Mouse (Mus musculus): Measurements from ENCODE around the gene Tfcp2l1.

Gene Tfcp2l1

DNA sequence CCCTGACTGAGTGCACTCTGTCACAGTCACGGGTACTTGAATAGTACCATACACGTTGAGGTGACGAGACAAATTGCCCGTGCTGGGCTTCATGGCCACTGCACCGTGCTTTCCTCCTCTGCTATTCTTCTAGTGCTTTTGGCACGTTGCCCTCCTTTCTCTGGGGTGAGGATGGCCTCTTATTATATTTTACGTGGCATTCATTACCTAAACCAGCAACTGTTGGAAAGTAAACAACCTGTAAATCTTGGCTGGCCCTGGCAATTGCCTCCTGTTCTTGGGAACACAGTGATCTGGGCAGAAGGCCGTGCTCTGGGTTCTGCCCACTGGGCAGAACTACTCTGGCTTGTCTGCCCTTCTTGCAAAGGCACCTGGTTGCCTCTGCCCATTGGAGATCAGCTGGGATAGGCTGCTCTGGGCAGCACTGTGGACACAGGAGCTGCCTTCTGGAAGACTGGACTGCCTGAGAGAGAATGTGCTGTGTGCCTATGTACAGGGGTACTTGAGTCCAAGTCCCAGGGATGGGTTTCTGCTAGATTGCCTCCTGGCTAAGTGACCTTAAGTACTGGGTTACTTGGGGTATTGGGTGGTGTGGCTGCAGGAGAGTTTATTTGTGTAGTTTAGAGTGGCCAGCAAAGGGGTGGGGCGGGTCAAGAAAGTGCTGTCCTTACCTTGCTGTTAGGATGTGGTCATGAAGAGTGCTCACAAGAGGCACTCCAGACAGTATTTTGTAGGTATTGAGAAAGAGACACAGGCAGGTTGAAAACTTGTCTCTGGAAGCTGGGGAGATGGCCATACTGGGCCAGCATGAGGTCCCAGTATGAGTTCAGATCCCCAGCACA is 15.6 kb downstream of the Tfcp2l1 start:
- no peaks in the 10 kb centered on the region for H3K27me3 ChIP-seq (ENCODE audit: insufficient read depth, low read length)
- peaks cover 81% of the 10 kb centered on the region for H3K36me3 ChIP-seq (ENCODE audit: insufficient read depth, low read length)
- H3K4me3 ChIP-seq (replicated peaks; ENCODE audit: low read length): peak overlapping the region; percentile 35
- H3K9me3 ChIP-seq (ENCODE audit: low read length): no peaks in the 10 kb centered on the region
- TF ChIP-seq CTCF (conservative IDR thresholded peaks at IDR 0.05; ENCODE audit: low read length) (no peak), NANOG (IDR thresholded peaks at IDR 0.05; ENCODE audit: borderline replicate concordance, low read length) (no peak), POU5F1 (IDR thresholded peaks at IDR 0.05; ENCODE audit: borderline replicate concordance, low read length) (no peak)
- H3K4me1 ChIP-seq (replicated peaks; ENCODE audit: low read depth, low read length): peaks cover 92% of the 10 kb centered on the region

DNA sequence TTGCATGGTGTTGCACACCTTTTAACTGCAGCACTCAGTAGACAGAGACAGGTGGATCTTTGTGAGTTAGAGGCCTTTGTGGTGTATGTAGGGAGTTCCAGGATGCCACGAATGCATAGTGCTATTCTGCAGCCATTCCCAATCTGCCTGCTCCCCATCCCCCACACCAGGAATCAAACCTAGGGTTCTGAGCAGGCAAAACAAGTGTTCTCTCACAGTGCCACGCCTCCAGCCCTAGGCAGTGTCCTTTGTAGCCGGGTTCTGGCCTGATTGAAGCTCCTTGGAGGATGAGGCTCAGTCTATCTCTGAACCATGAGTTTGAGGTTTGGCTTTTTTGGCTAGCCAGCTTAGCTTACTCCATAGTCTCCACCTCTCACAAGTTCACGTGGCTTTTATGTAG is 18.0 kb downstream of the Tfcp2l1 start:
- Histone ChIP-seq H3K4me3 (replicated peaks; ENCODE audit: low read length) (peak overlapping the region; percentile 7), H3K27me3 (ENCODE audit: insufficient read depth, low read length) (no peaks in the 10 kb centered on the region), H3K4me1 (replicated peaks; ENCODE audit: low read depth, low read length) (peaks cover 95% of the 10 kb centered on the region), H3K9me3 (ENCODE audit: low read length) (no peaks in the 10 kb centered on the region), H3K36me3 (ENCODE audit: insufficient read depth, low read length) (peaks cover 75% of the 10 kb centered on the region)
- TF ChIP-seq NANOG (IDR thresholded peaks at IDR 0.05; ENCODE audit: borderline replicate concordance, low read length): no peak
- no peak for TF ChIP-seq POU5F1 (IDR thresholded peaks at IDR 0.05; ENCODE audit: borderline replicate concordance, low read length)
- no peak for TF ChIP-seq CTCF (conservative IDR thresholded peaks at IDR 0.05; ENCODE audit: low read length)

GRCm38 (mm10) chr1:118648015-118648414 is 20.3 kb downstream of the Tfcp2l1 start:
- TF ChIP-seq CTCF (conservative IDR thresholded peaks at IDR 0.05; ENCODE audit: low read length): no peak
- 0 out of 2 replicates have a peak, but pooled peaks have one; percentile 24 for TF ChIP-seq POU5F1 (IDR thresholded peaks at IDR 0.05; ENCODE audit: borderline replicate concordance, low read length)
- peak; percentile 27 for TF ChIP-seq NANOG (IDR thresholded peaks at IDR 0.05; ENCODE audit: borderline replicate concordance, low read length)
- peak overlapping the region; percentile 7; the same call in 1 of the 2 replicates for H3K4me3 ChIP-seq (replicated peaks; ENCODE audit: low read length)

DNA sequence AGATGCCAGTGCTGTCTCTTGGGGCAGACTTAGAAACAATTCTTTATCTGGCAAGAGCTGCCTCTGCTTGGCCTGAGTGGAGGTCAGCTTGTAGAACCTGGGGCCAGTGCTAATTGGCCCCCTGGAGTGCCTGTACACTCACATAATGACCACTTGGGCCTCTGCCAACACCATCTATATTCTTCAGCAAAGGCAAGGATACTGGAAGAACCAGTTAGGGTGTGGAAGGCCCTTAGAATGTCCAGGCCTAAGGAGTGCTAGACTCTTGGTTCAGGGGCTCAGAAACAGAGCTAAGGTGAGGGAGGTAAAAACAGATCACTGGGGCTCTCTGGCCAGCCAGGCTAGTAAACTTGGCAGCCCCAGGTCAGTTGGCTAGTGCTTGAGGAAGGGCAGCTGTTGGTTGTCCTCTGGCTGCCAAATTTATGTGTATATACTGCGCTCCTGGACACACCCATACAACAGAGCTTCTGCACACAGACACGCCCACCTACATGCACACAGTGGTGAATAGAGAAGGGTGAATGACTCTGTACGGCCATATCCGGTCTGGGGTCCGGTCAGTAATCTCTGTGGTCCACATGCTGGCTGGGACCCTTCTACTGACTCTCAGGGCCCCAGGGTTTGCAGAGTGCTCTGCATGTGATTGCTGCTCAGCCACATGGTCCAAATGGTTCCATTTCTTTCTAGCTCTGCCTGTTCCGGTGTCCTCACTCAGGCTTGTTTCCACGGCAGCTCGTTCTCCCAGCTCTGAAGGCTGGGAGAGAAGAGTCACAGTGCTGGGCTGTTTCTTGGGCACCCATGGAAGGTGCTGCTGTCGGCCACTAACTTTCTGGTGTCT is 22.4 kb downstream of the Tfcp2l1 start:
- Histone ChIP-seq H3K4me1 (replicated peaks; ENCODE audit: low read depth, low read length) (peaks cover 95% of the 10 kb centered on the region), H3K27me3 (ENCODE audit: insufficient read depth, low read length) (no peaks in the 10 kb centered on the region), H3K36me3 (ENCODE audit: insufficient read depth, low read length) (peaks cover 72% of the 10 kb centered on the region), H3K9me3 (ENCODE audit: low read length) (no peaks in the 10 kb centered on the region), H3K4me3 (replicated peaks; ENCODE audit: low read length) (peak overlapping the region; percentile 65)
- TF ChIP-seq CTCF (conservative IDR thresholded peaks at IDR 0.05; ENCODE audit: low read length): no peak
- TF ChIP-seq NANOG (IDR thresholded peaks at IDR 0.05; ENCODE audit: borderline replicate concordance, low read length): no peak
- TF ChIP-seq POU5F1 (IDR thresholded peaks at IDR 0.05; ENCODE audit: borderline replicate concordance, low read length): no peak

More at GRCm38 (mm10) chr1:118648015-118648414, 20.3 kb downstream of the Tfcp2l1 start:
- Histone ChIP-seq H3K36me3 (ENCODE audit: insufficient read depth, low read length) (peaks cover 64% of the 10 kb centered on the region), H3K4me1 (replicated peaks; ENCODE audit: low read depth, low read length) (peaks cover 96% of the 10 kb centered on the region), H3K9me3 (ENCODE audit: low read length) (no peaks in the 10 kb centered on the region), H3K27me3 (ENCODE audit: insufficient read depth, low read length) (no peaks in the 10 kb centered on the region)

DNA sequence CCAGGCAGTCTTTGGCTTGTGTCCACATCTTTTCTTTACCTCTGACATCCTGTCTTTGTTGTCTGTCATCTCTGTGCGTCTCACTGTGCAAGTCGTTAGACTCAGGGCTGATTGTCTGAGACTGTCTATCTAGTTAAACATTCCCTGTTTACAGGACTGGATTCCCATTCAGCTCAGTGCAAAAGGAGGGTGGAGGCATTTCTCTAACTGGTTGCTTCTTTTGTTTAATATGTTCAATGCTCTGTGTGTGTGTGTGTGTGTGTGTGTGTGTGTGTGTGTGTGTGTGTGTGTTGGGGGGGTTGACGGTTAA is 23.0 kb downstream of the Tfcp2l1 start:
- Histone ChIP-seq H3K27me3 (ENCODE audit: insufficient read depth, low read length) (no peaks in the 10 kb centered on the region), H3K36me3 (ENCODE audit: insufficient read depth, low read length) (peaks cover 72% of the 10 kb centered on the region), H3K4me3 (replicated peaks; ENCODE audit: low read length) (peak overlapping the region; percentile 65), H3K9me3 (ENCODE audit: low read length) (no peaks in the 10 kb centered on the region), H3K4me1 (replicated peaks; ENCODE audit: low read depth, low read length) (peaks cover 95% of the 10 kb centered on the region)
- TF ChIP-seq POU5F1 (IDR thresholded peaks at IDR 0.05; ENCODE audit: borderline replicate concordance, low read length): no peak
- no peak for TF ChIP-seq NANOG (IDR thresholded peaks at IDR 0.05; ENCODE audit: borderline replicate concordance, low read length)
- no peak for TF ChIP-seq CTCF (conservative IDR thresholded peaks at IDR 0.05; ENCODE audit: low read length)

DNA sequence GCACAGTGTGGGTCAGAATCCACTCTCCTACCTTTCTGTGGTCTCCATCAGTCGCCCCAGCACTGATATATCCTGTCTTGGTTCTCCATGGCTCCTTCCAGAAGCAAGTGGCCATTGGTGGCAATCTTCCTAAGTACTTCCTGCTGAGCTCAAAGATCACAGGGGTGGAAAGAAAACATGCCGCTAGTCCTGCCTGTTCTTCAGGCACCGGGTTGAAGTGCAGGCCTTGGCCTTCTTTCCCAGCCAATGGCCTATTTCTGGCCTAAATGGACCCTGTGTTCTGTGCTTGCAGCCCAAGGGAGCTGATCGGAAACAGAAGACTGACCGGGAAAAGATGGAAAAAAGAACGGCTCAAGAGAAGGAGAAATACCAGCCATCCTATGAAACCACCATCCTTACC is 31.0 kb downstream of the Tfcp2l1 start:
- Histone ChIP-seq H3K9me3 (ENCODE audit: low read length) (no peaks in the 10 kb centered on the region), H3K4me3 (replicated peaks; ENCODE audit: low read length) (no peak overlapping the region), H3K36me3 (ENCODE audit: insufficient read depth, low read length) (peaks cover 97% of the 10 kb centered on the region), H3K4me1 (replicated peaks; ENCODE audit: low read depth, low read length) (peaks cover 86% of the 10 kb centered on the region), H3K27me3 (ENCODE audit: insufficient read depth, low read length) (no peaks in the 10 kb centered on the region)
- TF ChIP-seq POU5F1 (IDR thresholded peaks at IDR 0.05; ENCODE audit: borderline replicate concordance, low read length) (no peak), CTCF (conservative IDR thresholded peaks at IDR 0.05; ENCODE audit: low read length) (no peak), NANOG (IDR thresholded peaks at IDR 0.05; ENCODE audit: borderline replicate concordance, low read length) (no peak)

GRCm38 (mm10) chr1:118660880-118661465 is 33.2 kb downstream of the Tfcp2l1 start:
- TF ChIP-seq POU5F1 (IDR thresholded peaks at IDR 0.05; ENCODE audit: borderline replicate concordance, low read length) (no peak), NANOG (IDR thresholded peaks at IDR 0.05; ENCODE audit: borderline replicate concordance, low read length) (no peak), CTCF (conservative IDR thresholded peaks at IDR 0.05; ENCODE audit: low read length) (no peak)
- peaks cover 65% of the 10 kb centered on the region for H3K4me1 ChIP-seq (replicated peaks; ENCODE audit: low read depth, low read length)
- no peaks in the 10 kb centered on the region for H3K27me3 ChIP-seq (ENCODE audit: insufficient read depth, low read length)
- H3K9me3 ChIP-seq (ENCODE audit: low read length): no peaks in the 10 kb centered on the region
- H3K36me3 ChIP-seq (ENCODE audit: insufficient read depth, low read length): peaks cover 96% of the 10 kb centered on the region
- H3K4me3 ChIP-seq (replicated peaks; ENCODE audit: low read length): no peak overlapping the region

- H3K36me3 ChIP-seq (ENCODE audit: insufficient read depth, low read length): peaks cover 96% of the 10 kb centered on the region
- no peak overlapping the region for H3K4me3 ChIP-seq (replicated peaks; ENCODE audit: low read length)
- TF ChIP-seq NANOG (IDR thresholded peaks at IDR 0.05; ENCODE audit: borderline replicate concordance, low read length): peak; percentile 5; the same call in 1 of the 2 replicates
- no peak for TF ChIP-seq POU5F1 (IDR thresholded peaks at IDR 0.05; ENCODE audit: borderline replicate concordance, low read length)
- TF ChIP-seq CTCF (conservative IDR thresholded peaks at IDR 0.05; ENCODE audit: low read length): no peak
- no peaks in the 10 kb centered on the region for H3K9me3 ChIP-seq (ENCODE audit: low read length)
- no peaks in the 10 kb centered on the region for H3K27me3 ChIP-seq (ENCODE audit: insufficient read depth, low read length)
- peaks cover 46% of the 10 kb centered on the region for H3K4me1 ChIP-seq (replicated peaks; ENCODE audit: low read depth, low read length)
Measured at GRCm38 (mm10) chr1:118663062-118663461, 35.3 kb downstream of the Tfcp2l1 start.

Measured in E14TG2a.4 (cell line).